Mouse (Mus musculus) spleen, adult 2 months (tissue): ENCODE measurements around the gene Tctex1d2.

Source experiments
- CTCF ChIP-seq: fragments of 200-500 bp; IDR thresholded peaks from 2 replicates; pipeline ENCODE4 v1.5.1; 2011; ENCODE audit warnings: mild to moderate bottlenecking, inconsistent platforms; ENCODE audit not compliant: insufficient read depth, insufficient read length, insufficient replicate concordance; ENCODE audit errors: extremely low read depth
- POLR2A ChIP-seq: fragments of 200-500 bp; IDR thresholded peaks from 2 replicates; pipeline ENCODE4 v1.6.1; 2011; ENCODE audit warnings: low read depth, low read length, inconsistent platforms

- TF ChIP-seq CTCF (no peak), POLR2A (no peak)
Measured at GRCm38 (mm10) chr16:32463426-32463825, 43.9 kb downstream of the Tctex1d2 start.
